In genomic region chr2:105586782-105587181, GRCm38 (mm10) we compare ENCODE assay signal across 16 mouse cellular contexts.
DNase-seq lines count a peak whose midpoint lies in the region; ATAC-seq and TF ChIP-seq lines count a peak whose summit lies in the region.
"Had no signal": no experiment of that assay in that cellular context is flagged by ENCODE, and none has a peak within 500 bp of the region (broad histone marks: within the 10 kb centered on the region; RNA-seq: fewer than 3 reads in every experiment).

No protein-coding gene starts in this region.

- 37% methylated on average over 2 of the region's 2 CpGs for WGBS in forebrain, embryonic 11.5 days
- 8% methylated on average over 2 of the region's 2 CpGs for WGBS in forebrain, postnatal 0 days
- WGBS in midbrain, embryonic 13.5 days: 10% methylated on average over 2 of the region's 2 CpGs
- 58% methylated on average over 2 of the region's 2 CpGs for WGBS in midbrain, embryonic 10.5 days
- 17% methylated on average over 2 of the region's 2 CpGs for WGBS in hindbrain, embryonic 13.5 days

- no peak overlapping the region for H3K9ac ChIP-seq in forebrain, embryonic 11.5 days (ENCODE audit: low read length)
- no peak overlapping the region for H3K9ac ChIP-seq in forebrain, postnatal 0 days
- H3K9ac ChIP-seq in midbrain, embryonic 13.5 days (replicated peaks): no peak overlapping the region
- no peak overlapping the region for H3K9ac ChIP-seq in hindbrain, embryonic 13.5 days
- H3K9ac ChIP-seq: lung, embryonic 15.5 days had no signal

- H3K36me3 ChIP-seq in forebrain, embryonic 11.5 days (ENCODE audit: control insufficient read depth, insufficient read depth, low read length): no peaks in the 10 kb centered on the region
- no peaks in the 10 kb centered on the region for H3K36me3 ChIP-seq in forebrain, postnatal 0 days (ENCODE audit: insufficient read depth)
- no peaks in the 10 kb centered on the region for H3K36me3 ChIP-seq in midbrain, embryonic 13.5 days
- H3K36me3 ChIP-seq in midbrain, embryonic 10.5 days: no peaks in the 10 kb centered on the region
- H3K36me3 ChIP-seq in hindbrain, embryonic 13.5 days: no peaks in the 10 kb centered on the region
- H3K36me3 ChIP-seq: lung, embryonic 15.5 days had no signal

- H3K9me3 ChIP-seq in forebrain, embryonic 11.5 days (ENCODE audit: control insufficient read depth, low read length): no peaks in the 10 kb centered on the region
- no peaks in the 10 kb centered on the region for H3K9me3 ChIP-seq in forebrain, postnatal 0 days (ENCODE audit: low read length)
- no peaks in the 10 kb centered on the region for H3K9me3 ChIP-seq in midbrain, embryonic 13.5 days
- H3K9me3 ChIP-seq in midbrain, embryonic 10.5 days (replicated peaks): no peaks in the 10 kb centered on the region
- no peaks in the 10 kb centered on the region for H3K9me3 ChIP-seq in hindbrain, embryonic 13.5 days
- H3K9me3 ChIP-seq: lung, embryonic 15.5 days had no signal

- no peak for TF ChIP-seq CTCF in forebrain, postnatal 0 days (IDR thresholded peaks at IDR 0.05; ENCODE audit: low read depth)

- no peak overlapping the region for H3K27ac ChIP-seq in forebrain, embryonic 11.5 days (ENCODE audit: low read depth, low read length)
- H3K27ac ChIP-seq in forebrain, postnatal 0 days (ENCODE audit: low read depth, low read length): no peak overlapping the region
- H3K27ac ChIP-seq in midbrain, embryonic 13.5 days: no peak overlapping the region
- H3K27ac ChIP-seq in midbrain, embryonic 10.5 days (replicated peaks): no peak overlapping the region
- H3K27ac ChIP-seq in hindbrain, embryonic 13.5 days: no peak overlapping the region
- H3K27ac ChIP-seq: lung, embryonic 15.5 days had no signal

- H3K4me2 ChIP-seq in forebrain, embryonic 11.5 days (ENCODE audit: low read depth, low read length, severe bottlenecking): no peak overlapping the region
- no peak overlapping the region for H3K4me2 ChIP-seq in forebrain, postnatal 0 days (ENCODE audit: low read depth)
- no peak overlapping the region for H3K4me2 ChIP-seq in midbrain, embryonic 13.5 days (replicated peaks)
- H3K4me2 ChIP-seq in hindbrain, embryonic 13.5 days: no peak overlapping the region
- H3K4me2 ChIP-seq: lung, embryonic 15.5 days had no signal

- H3K4me1 ChIP-seq in forebrain, embryonic 11.5 days (replicated peaks; ENCODE audit: control insufficient read depth, insufficient read depth, low read length): no peaks in the 10 kb centered on the region
- H3K4me1 ChIP-seq in forebrain, postnatal 0 days (ENCODE audit: insufficient read depth): no peaks in the 10 kb centered on the region
- peaks cover 8% of the 10 kb centered on the region for H3K4me1 ChIP-seq in midbrain, embryonic 13.5 days (replicated peaks)
- 0 out of 2 replicates have a peak, but pooled peaks cover 6% of the 10 kb centered on the region for H3K4me1 ChIP-seq in midbrain, embryonic 10.5 days
- peaks cover 4% of the 10 kb centered on the region; the same call in 1 of the 2 replicates for H3K4me1 ChIP-seq in hindbrain, embryonic 13.5 days (replicated peaks)
- H3K4me1 ChIP-seq: lung, embryonic 15.5 days had no signal

- peak; percentile 63 for ATAC-seq in forebrain, embryonic 11.5 days (replicated peaks; ENCODE audit: low FRiP score)
- no peak for ATAC-seq in forebrain, postnatal 0 days
- ATAC-seq in midbrain, embryonic 13.5 days: peak; percentile 53; the same call in 1 of the 2 replicates
- ATAC-seq in hindbrain, embryonic 13.5 days (ENCODE audit: low FRiP score): peak; percentile 85
- ATAC-seq: Patski had no signal

- DNase-seq in forebrain, embryonic 11.5 days (ENCODE audit: low spot score): no peak
- DNase-seq in forebrain, postnatal 0 days: no peak
- DNase-seq in midbrain, embryonic 10.5 days (ENCODE audit: low spot score): no peak
- peak; percentile 83 for DNase-seq in retina, postnatal 1 day
- no peak for DNase-seq in heart, adult 8-10 months (ENCODE audit: low spot score)
- DNase-seq in left cerebral cortex, adult 9 months (ENCODE audit: low spot score in 2 of 2): no peak
- DNase-seq: adrenal gland, postnatal 14 days; cerebellum, adult 11-12 months; heart, adult 11 months; kidney, postnatal 36 days; right cerebral cortex, adult 18-20 months; thymus, adult 2 months had no signal

- no peaks in the 10 kb centered on the region for H3K27me3 ChIP-seq in forebrain, embryonic 11.5 days (ENCODE audit: control insufficient read depth, insufficient read depth, low read length)
- H3K27me3 ChIP-seq in forebrain, postnatal 0 days (ENCODE audit: insufficient read depth, low read length): no peaks in the 10 kb centered on the region
- peaks cover 72% of the 10 kb centered on the region for H3K27me3 ChIP-seq in midbrain, embryonic 13.5 days
- peaks cover 89% of the 10 kb centered on the region for H3K27me3 ChIP-seq in midbrain, embryonic 10.5 days (ENCODE audit: low read depth, poor library complexity, severe bottlenecking)
- H3K27me3 ChIP-seq in hindbrain, embryonic 13.5 days: no peaks in the 10 kb centered on the region
- H3K27me3 ChIP-seq: lung, embryonic 15.5 days; Patski had no signal

- H3K4me3 ChIP-seq in forebrain, embryonic 11.5 days (ENCODE audit: low read depth, low read length): no peak overlapping the region
- no peak overlapping the region for H3K4me3 ChIP-seq in forebrain, postnatal 0 days (ENCODE audit: low read depth, low read length)
- H3K4me3 ChIP-seq in midbrain, embryonic 13.5 days (replicated peaks): no peak overlapping the region
- H3K4me3 ChIP-seq in midbrain, embryonic 10.5 days: no peak overlapping the region
- no peak overlapping the region for H3K4me3 ChIP-seq in hindbrain, embryonic 13.5 days
- H3K4me3 ChIP-seq: lung, embryonic 15.5 days had no signal
